Mouse (Mus musculus) CH12.LX (cell line): ENCODE data around the gene Tnfrsf4. TPM values are rescaled to one million over a fixed set of nuclear protein-coding genes. Genes with fewer than 3 reads are reported as not detected.

Experiments used
- DNase-seq: peaks from one replicate; pipeline ENCODE4 v3.0.0-alpha.2; 2013; ENCODE audit errors: extremely low read depth
- H3K27ac ChIP-seq: 2 replicates; pipeline ENCODE4 v1.5.1; 2012; ENCODE audit warnings: low read depth, mild to moderate bottlenecking, control low read depth, moderate library complexity; ENCODE audit not compliant: insufficient read depth
- H3K27me3 ChIP-seq: replicated peaks from 2 replicates; pipeline ENCODE3; 2012; ENCODE audit warnings: inconsistent platforms
- H3K36me3 ChIP-seq, 2 experiments: replicated peaks in 1 of 2; 2 replicates each; pipeline versions ENCODE3 to v1.6.1; 2012; ENCODE audit warnings: inconsistent platforms in 1 of 2, low read length in 1 of 2, mild to moderate bottlenecking in 1 of 2, mixed read lengths in 1 of 2, moderate library complexity in 1 of 2; ENCODE audit not compliant: control insufficient read depth in 1 of 2, insufficient read depth in 1 of 2
- H3K4me1 ChIP-seq, 2 experiments: 2 replicates each; pipeline ENCODE4 v1.6.1; 2012; ENCODE audit warnings: inconsistent platforms in 1 of 2, moderate library complexity in 1 of 2; ENCODE audit not compliant: insufficient read depth in 2 of 2, control insufficient read depth in 1 of 2
- H3K4me2 ChIP-seq: 2 replicates; pipeline ENCODE4 v1.6.1; 2012; ENCODE audit warnings: low read depth, mild to moderate bottlenecking, control low read depth; ENCODE audit not compliant: poor library complexity, insufficient read depth, severe bottlenecking
- H3K4me3 ChIP-seq, 3 experiments: fragments of 150-350 bp in 1 of 3; sonication (generic) in 1 of 3; replicated peaks in 1 of 3; 2 replicates each; pipeline versions ENCODE3 to v1.5.1; 2011 to 2012; ENCODE audit warnings: low read depth in 2 of 3, low read length in 2 of 3, mild to moderate bottlenecking in 2 of 3, moderate library complexity in 2 of 3, control low read depth in 1 of 3, improper control_type of control experiment in 1 of 3, inconsistent platforms in 1 of 3, mixed read lengths in 1 of 3; ENCODE audit not compliant: poor library complexity in 1 of 3
- H3K79me2 ChIP-seq: replicated peaks from 2 replicates; pipeline ENCODE4 v1.6.1; 2012; ENCODE audit warnings: mild to moderate bottlenecking, moderate library complexity; ENCODE audit not compliant: control insufficient read depth, poor library complexity, insufficient read depth, severe bottlenecking; ENCODE audit errors: extremely low read depth
- H3K9ac ChIP-seq: 2 replicates; pipeline ENCODE4 v1.6.1; 2012; ENCODE audit warnings: low read depth, mild to moderate bottlenecking, control low read depth, moderate library complexity; ENCODE audit not compliant: insufficient read depth
- H3K9me3 ChIP-seq: replicated peaks from 2 replicates; pipeline ENCODE3; 2012; ENCODE audit warnings: low read length, inconsistent platforms, mixed read lengths
- BHLHE40 ChIP-seq: IDR thresholded peaks from 2 replicates; pipeline ENCODE4 v1.6.1; 2011; ENCODE audit warnings: mild to moderate bottlenecking, low read depth, low read length, improper control_type of control experiment
- ELF1 ChIP-seq: IDR thresholded peaks from 2 replicates; pipeline ENCODE4 v1.6.1; 2014; ENCODE audit warnings: low read depth, mild to moderate bottlenecking, inconsistent platforms, low read length, improper control_type of control experiment
- EP300 ChIP-seq: IDR thresholded peaks from 2 replicates; pipeline ENCODE4 v1.6.1; 2011; ENCODE audit warnings: low read length, improper control_type of control experiment
- ETS1 ChIP-seq: conservative IDR thresholded peaks from 2 replicates; pipeline ENCODE4 v1.6.1; 2012; ENCODE audit warnings: low read depth, mild to moderate bottlenecking, inconsistent platforms, low read length, improper control_type of control experiment, moderate library complexity
- GABPA ChIP-seq: IDR thresholded peaks from 2 replicates; pipeline ENCODE4 v1.6.1; 2012; ENCODE audit warnings: low read depth, low read length, improper control_type of control experiment, inconsistent platforms; ENCODE audit not compliant: insufficient replicate concordance
- HCFC1 ChIP-seq: IDR thresholded peaks from 2 replicates; pipeline ENCODE4 v1.6.1; 2012; ENCODE audit warnings: low read depth, mild to moderate bottlenecking, inconsistent platforms, low read length, improper control_type of control experiment
- IRF4 ChIP-seq: IDR thresholded peaks from 2 replicates; pipeline ENCODE4 v1.6.1; 2014; ENCODE audit warnings: low read depth, mild to moderate bottlenecking, inconsistent platforms, low read length, improper control_type of control experiment
- MAX ChIP-seq: IDR thresholded peaks from 2 replicates; pipeline ENCODE4 v1.6.1; 2011; ENCODE audit warnings: low read length, improper control_type of control experiment
- MEF2A ChIP-seq: IDR thresholded peaks from 2 replicates; pipeline ENCODE4 v1.6.1; 2014; ENCODE audit warnings: low read depth, mild to moderate bottlenecking, inconsistent platforms, low read length, improper control_type of control experiment, borderline replicate concordance
- MYC ChIP-seq: IDR thresholded peaks from 2 replicates; pipeline ENCODE4 v1.6.1; 2011; ENCODE audit warnings: low read depth, mild to moderate bottlenecking, improper control_type of control experiment, low read length
- PAX5 ChIP-seq: IDR thresholded peaks from 2 replicates; pipeline ENCODE4 v1.6.1; 2012; ENCODE audit warnings: low read length, inconsistent platforms, mixed read lengths
- POLR2A ChIP-seq: IDR thresholded peaks from 2 replicates; pipeline ENCODE4 v1.6.1; 2011; ENCODE audit warnings: low read depth, mild to moderate bottlenecking, improper control_type of control experiment, low read length
- UBTF ChIP-seq: IDR thresholded peaks from 2 replicates; pipeline ENCODE4 v1.6.1; 2012; ENCODE audit warnings: low read depth, mild to moderate bottlenecking, inconsistent platforms, low read length, improper control_type of control experiment, moderate library complexity
- USF1 ChIP-seq: IDR thresholded peaks from 2 replicates; pipeline ENCODE4 v1.6.1; 2014; ENCODE audit warnings: low read depth, mild to moderate bottlenecking, inconsistent platforms, low read length, improper control_type of control experiment
- ZKSCAN1 ChIP-seq: IDR thresholded peaks from 2 replicates; pipeline ENCODE4 v1.6.1; 2012; ENCODE audit warnings: low read depth, inconsistent platforms, low read length, improper control_type of control experiment, borderline replicate concordance
- ZNF384 ChIP-seq: IDR thresholded peaks from 2 replicates; pipeline ENCODE4 v1.6.1; 2012; ENCODE audit warnings: low read depth, low read length, improper control_type of control experiment, inconsistent platforms
- dilution Hi-C: fragments of 300-500 bp; cut with MboI; formaldehyde crosslinking; loops from 2 replicates; pipeline ENCODE4 v1.14.3; 2020; ENCODE audit warnings: low sequenced_read_pairs; ENCODE audit not compliant: extremely low pct_unique_long_range_greater_than_20kb, extremely low pct_ligation_motif_present
- in situ Hi-C: fragments of 300-500 bp; cut with MboI; formaldehyde crosslinking; loops from 3 replicates; pipeline ENCODE4 v1.14.3; 2019; ENCODE audit warnings: low sequenced_read_pairs, low pct_ligation_motif_present, low pct_unique_long_range_greater_than_20kb, mixed read lengths
- polyA plus RNA-seq: library from polyadenylated mRNA; unstranded; fragments of >175 nt; gene quantifications from 2 replicates; pipeline ENCODE4 v1.2.1, GENCODE M21; 2012; ENCODE audit warnings: low read depth; ENCODE audit not compliant: insufficient read length
- total RNA-seq, 2 experiments: library from RNA; depleted of rRNA; stranded (reverse); fragments of 300-350 nt in 1 of 2; fragments of >200 nt in 1 of 2; gene quantifications; 2 replicates each; pipeline ENCODE4 v1.2.3; 2012 to 2014

Gene Tnfrsf4
- total and polyA plus RNA-seq, 3 experiments: 28.2 to 86.1 (median 81.1) TPM

DNA sequence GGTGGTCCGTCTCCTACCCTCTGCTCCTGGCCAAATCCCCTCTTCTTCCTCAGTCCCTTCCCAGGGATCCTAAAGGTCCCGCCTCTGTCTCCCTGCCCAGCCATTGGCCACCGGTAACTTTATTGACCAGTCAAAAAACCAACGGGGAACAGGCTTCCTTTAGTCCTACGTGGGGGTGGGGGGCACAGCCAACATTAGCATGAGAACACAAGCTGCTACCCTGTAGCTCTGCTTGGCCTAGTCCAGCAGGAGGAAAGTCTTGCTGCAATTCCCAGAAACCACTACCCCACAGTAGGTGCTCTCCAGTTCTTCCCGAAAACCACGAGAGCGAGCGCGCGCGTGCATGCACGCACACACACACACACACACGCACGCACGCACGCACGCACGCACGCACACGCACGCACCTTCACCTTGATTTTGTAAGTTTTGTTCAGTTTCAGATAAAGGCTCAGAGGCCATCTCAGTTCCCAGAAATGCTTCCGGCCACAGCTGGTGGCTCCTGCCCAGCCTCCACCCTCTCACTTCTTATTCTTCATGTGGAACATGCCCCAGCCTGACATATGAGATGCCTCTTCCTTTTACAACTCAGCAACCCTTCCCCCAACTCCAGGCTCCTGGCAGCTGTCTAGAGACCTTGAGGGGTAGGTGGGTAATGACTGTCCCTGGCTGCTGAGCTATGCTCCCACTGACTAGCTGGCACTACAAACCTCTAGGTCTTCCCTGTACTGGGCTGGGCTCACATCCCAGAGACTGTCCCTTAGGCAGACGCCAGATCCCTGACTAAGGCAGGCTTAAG lies 18.1 kb downstream of the Tnfrsf4 start (continued):
- TF ChIP-seq MYC (peak; percentile 81), BHLHE40 (peak; percentile 93), MAX (peak; percentile 73), GABPA (no peak), POLR2A (peak; percentile 56), ZKSCAN1 (no peak), UBTF (no peak), PAX5 (no peak), ETS1 (peak; percentile 95), USF1 (no peak), ELF1 (peak; percentile 82), EP300 (peak; percentile 93), ZNF384 (no peak), HCFC1 (peak; percentile 60)

DNA sequence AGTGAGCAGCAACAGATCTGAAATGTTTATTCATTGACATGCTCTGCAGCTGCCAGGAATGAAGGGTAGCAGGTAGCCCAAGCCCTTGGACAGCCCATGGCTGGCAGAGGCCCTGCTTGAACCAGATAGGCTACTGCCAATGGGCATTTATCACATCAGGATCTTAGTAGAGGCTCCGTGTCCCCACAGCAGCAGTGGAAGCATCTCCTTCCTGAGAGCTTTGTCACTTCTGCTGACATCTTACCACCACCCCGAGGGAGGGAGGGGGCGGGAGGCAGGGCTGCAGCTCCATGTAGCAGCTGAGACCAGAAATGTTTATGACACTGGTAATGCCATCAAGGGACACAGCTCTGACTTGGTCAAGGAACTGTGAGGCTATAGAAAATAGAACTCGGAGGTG lies 19.2 kb downstream of the Tnfrsf4 start:
- Histone ChIP-seq H3K79me2 (no peaks in the 10 kb centered on the region), H3K27ac (peak overlapping the region; percentile 99), H3K9me3 (no peaks in the 10 kb centered on the region), H3K4me2 (peak overlapping the region; percentile 48; the same call in 1 of the 2 replicates), H3K4me1 (peaks cover 27 to 44% of the 10 kb centered on the region in 2 experiments), H3K27me3 (no peaks in the 10 kb centered on the region), H3K36me3 (peaks cover 16 to 27% of the 10 kb centered on the region in 2 experiments), H3K9ac (peak overlapping the region; percentile 52; the same call in 1 of the 2 replicates), H3K4me3 (peak overlapping the region in 1 of 3 experiments; percentile 40)
- 0 out of 2 replicates have a peak, but pooled peaks have one; percentile 32 for TF ChIP-seq MEF2A
- TF ChIP-seq ZNF384: no peak
- no peak for TF ChIP-seq IRF4
- TF ChIP-seq USF1: no peak
- peak; percentile 12; the same call in 1 of the 2 replicates for TF ChIP-seq MAX
- dilution Hi-C loops: no loop called here
- in situ Hi-C loops: loop anchor here (5.0 kb wide), 2 partner anchors 51 to 59 kb away; no protein-coding TSS in a partner anchor
- no peak for DNase-seq
